Mouse (Mus musculus): ENCODE data around the gene Olfr1018.

The Olfr1018 gene

GRCm38 (mm10) chr2:85818179-85818578 lies at the start of gene Olfr1018:
TSS of gene Olfr1018 (plus strand) at chr2:85818479.
- DNase-seq: no peak

DNA sequence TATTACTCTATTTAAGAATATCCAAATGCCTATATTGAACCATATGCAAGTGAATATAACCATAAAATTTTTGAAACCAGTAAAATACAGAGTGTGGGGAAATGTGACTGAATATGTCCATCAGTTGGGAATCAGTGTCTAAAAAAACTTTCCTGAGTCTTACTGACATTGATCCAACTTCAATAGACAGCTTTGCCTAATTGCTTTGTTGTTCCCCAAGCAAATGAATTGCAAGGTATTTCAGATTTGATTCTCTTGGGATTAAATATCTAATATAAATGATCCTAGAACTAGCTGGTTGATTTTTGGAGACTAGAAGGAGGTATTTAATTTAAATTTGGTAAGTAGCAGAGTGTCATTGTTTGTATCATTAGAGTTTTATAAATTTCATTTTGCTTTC lies 45.9 kb upstream of the Olfr1018 start, which contains the start of gene Olfr1014:
Olfr1014 (plus strand) TSS at position 301 of the 400 bp plus-strand sequence.
- no peak for DNase-seq

- no peak for DNase-seq
Measured at GRCm38 (mm10) chr2:85781717-85782116, 36.6 kb upstream of the Olfr1018 start, which contains the start of gene Olfr1015. TSS of gene Olfr1015 (plus strand) at chr2:85782017.

DNA sequence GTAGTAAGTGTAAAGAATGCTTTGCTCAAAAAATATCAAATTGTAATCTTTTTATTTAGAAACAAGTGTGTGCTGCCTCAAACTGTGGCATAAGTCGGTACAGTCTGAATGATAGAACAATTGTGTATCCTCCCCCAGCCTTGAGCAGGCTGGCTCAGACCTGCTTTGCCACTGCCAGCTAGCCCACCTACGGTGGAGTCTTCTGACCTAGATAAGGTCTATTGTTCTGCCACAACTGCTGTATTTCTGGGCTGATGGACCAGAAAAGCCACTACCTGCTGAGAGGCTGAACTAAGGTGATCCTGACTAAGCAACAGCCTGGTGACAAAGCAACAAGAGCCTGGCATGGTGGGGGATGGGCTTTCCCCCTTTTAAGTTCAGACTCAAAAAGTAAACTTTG lies 25.9 kb upstream of the Olfr1018 start:
- DNase-seq: peak; percentile 1 to 2

GRCm38 (mm10) chr2:85802444-85802843 lies 15.8 kb upstream of the Olfr1018 start, which contains the start of gene Olfr1016:
TSS of gene Olfr1016 (minus strand) at chr2:85802544.
- DNase-seq: no peak

GRCm38 (mm10) chr2:85804501-85804900 lies 13.8 kb upstream of the Olfr1018 start:
- no peak for DNase-seq

DNA sequence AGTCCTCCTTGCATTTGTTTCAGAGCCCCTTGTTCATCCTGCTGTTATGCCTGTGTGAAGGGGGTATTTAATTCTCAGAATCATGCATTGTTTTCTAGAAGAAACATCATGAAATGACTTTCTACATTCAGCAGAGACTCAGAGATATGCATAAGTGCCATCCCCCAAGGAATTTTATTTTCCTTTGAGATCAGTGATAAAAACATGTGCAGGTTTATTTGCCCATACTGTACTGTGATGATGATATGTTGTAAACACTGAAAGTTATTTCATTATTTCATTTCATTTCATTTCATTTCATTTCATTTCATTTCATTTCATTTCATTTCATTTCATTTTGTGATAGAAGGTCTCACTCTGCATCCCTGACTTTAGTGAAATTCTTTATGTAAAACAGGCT lies 27.1 kb downstream of the Olfr1018 start, which contains the start of gene Olfr1019:
Olfr1019 (minus strand) TSS at position 101 of the 400 bp plus-strand sequence.
- no peak for DNase-seq

- no peak for DNase-seq
Measured at GRCm38 (mm10) chr2:85846730-85847129, 28.5 kb downstream of the Olfr1018 start, which contains the start of gene Olfr1020. TSS of gene Olfr1020 (plus strand) at chr2:85847030.

DNA sequence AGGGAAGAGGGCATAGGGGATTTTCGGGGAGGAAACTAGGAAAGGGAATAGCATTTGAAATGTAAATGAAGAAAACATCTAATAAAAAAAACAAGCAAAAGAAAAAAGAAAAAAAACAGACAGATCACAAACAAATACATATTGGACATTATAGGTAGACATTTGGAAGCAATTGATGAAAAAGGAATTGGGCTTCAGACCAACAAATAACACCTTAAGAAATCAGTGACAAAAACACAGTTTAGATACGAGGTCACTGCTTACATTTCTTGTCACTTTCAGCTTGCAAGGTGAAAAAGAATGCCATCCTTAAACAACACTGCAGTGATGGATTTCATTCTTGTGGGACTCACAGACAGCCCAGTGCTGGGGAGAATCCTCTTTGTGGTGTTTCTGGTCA lies 50.0 kb downstream of the Olfr1018 start, which contains the start of gene Olfr1022:
Olfr1022 (plus strand) TSS at position 301 of the 400 bp plus-strand sequence.
- DNase-seq: no peak
